Mouse (Mus musculus) layer of hippocampus, adult 18-20 months (tissue): ENCODE measurements around the gene Adarb2. TPM values are rescaled to one million over a fixed set of nuclear protein-coding genes. Genes with fewer than 3 reads are reported as not detected.

Source experiments
- DNase-seq, 2 experiments: peaks; one replicate each; pipeline ENCODE4 v3.0.0; 2022; ENCODE audit warnings: low spot score in 2 of 2
- total RNA-seq, 2 experiments: library from RNA; stranded (reverse); gene quantifications; 2 replicates each; pipeline ENCODE4 v1.2.3; 2021

The Adarb2 gene
- total RNA-seq, 2 experiments from 2014 or later: 34.3 to 40.1 TPM

DNA sequence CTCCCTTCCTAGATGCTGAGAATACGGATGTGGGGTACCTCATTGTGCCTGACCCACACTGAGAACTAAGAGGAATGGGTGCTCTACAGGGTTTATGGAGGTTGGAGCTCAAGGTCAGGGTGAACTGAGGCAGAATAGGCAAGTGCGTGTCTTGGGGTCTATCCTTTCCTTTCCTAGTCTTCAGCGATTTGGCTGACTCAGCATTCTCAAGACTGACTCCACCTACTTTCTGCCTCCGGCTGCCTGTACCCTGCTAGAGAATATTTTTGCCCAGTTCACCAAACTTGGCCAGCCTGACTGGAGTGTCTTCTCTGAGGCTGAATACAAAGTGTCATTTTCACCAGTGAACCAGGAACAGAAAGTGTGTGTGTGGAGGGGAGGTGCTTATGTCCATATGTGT lies 163.4 kb downstream of the Adarb2 start:
- DNase-seq: no peak

DNA sequence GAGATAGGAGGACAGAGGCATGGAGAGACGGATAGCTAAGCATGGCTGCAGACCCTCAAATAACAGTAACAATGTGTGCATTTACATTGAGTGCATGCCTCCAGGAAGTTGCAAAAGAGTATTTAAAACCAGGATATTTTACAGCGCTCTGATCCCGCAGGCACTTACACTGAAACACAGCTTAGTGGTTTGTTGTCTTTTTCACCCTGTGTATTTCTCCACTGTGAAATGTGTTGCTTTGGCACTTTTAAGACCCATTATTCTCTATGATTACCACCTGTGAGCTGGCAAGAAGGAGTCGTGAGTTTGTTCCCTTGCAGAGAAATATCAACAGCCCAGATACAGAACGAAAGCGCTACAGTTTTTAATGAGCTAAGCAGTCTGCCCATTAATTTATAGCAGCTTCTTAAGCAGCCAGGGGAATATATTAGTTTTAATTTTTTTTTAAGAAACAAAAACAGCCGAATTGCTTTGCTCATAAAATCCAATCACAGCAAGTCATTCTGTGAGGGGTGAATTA lies 167.3 kb downstream of the Adarb2 start:
- DNase-seq: no peak

DNA sequence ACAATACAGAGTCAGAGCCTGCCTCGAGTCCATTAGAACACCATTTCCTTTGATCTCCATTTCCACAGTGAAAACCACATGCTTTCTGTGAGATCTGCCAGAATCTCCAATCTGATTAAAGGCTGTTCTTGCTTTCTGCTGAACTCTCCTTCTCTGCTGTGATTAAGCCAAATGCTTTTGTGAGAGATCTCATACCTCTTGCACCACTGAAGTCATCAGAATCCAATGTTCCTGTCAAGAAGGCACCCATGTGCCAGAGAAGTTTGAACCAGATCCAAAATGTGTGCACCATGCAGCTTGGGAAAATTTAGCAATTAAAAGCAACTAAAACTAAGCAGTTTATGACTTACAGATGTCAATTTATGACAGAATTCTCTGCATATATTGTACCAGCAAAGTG lies 185.9 kb downstream of the Adarb2 start:
- peak; percentile 48 to 80 for DNase-seq

DNA sequence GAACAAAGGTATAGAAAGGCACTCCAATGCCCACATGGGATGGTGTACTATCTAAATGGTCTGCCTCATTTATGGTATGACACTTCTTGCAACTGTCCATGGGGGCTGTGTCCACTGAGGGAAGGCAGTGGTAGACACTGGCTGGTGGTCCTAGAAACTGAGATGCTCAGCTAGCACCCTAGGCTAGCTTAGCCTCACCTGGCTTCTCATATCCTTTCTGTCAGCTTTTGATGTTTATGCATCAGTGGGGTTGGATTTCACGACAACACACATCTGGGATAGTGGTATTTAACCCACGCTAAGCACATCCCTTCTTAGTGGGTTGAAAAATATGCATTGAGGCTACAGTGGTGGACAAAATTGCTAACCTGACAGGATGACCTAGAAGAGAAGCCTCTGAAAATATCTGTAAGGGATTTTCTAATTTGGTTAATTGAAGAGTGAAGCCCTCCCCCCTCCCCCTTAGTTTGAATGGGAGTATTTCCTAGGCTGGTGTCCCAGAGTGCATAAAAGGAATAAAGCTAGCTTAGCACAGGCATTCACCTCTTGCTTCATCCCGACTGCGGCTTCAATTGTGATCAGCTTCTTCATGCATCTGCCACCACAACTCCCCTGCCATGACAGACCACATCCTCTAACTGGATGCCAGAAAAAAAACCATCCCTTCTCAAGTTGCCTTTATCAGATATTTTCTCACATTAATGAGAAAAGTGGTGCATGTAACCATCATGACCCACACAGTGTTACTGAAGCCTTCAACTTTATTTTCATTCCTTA lies 197.8 kb downstream of the Adarb2 start:
- no peak for DNase-seq

DNA sequence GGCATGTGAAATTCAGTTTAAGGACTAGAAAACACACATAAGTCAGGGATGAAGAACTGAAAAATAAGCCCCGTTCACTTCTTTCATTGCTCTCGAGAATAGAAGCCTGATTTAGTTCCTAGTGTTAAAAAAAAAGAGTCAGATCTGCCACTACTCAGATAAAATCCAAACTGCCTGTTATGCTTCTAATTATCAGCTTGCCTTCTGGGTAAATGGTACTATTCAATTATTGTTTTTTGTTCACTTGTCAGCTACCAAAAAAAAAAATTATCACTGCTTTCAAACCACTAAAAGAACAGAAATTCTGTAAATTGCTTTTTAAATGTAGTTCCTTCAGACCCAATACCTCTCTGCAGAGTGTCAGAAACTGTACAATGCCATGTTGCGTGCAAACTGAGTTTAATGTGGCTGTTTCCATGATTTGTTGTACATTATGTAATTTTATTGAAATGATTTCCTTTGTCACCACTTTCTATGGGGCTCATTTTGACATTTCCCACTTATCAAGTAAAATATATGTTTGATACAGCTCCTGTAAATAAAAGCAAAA lies 199.7 kb downstream of the Adarb2 start:
- DNase-seq: no peak

DNA sequence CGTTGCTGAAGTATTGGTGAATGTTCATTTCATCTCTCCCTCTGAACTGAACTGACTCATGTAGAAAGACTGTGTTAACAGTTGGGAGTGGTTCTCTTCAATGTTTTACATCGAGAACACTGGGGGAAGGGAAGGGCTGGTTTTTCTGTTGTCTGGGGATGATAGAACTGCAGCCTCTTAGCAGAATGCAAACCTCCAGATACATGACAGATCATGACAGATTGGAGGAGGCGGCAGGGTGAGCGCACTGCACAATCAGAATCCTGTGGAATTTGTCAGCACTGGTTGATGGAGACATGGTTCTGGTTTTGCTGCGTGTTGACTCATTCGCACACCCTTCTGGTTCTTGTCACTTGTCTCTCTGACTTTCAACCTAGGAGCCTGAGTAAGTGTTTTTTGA lies 203.4 kb downstream of the Adarb2 start:
- peak; percentile 89 to 94 for DNase-seq

DNA sequence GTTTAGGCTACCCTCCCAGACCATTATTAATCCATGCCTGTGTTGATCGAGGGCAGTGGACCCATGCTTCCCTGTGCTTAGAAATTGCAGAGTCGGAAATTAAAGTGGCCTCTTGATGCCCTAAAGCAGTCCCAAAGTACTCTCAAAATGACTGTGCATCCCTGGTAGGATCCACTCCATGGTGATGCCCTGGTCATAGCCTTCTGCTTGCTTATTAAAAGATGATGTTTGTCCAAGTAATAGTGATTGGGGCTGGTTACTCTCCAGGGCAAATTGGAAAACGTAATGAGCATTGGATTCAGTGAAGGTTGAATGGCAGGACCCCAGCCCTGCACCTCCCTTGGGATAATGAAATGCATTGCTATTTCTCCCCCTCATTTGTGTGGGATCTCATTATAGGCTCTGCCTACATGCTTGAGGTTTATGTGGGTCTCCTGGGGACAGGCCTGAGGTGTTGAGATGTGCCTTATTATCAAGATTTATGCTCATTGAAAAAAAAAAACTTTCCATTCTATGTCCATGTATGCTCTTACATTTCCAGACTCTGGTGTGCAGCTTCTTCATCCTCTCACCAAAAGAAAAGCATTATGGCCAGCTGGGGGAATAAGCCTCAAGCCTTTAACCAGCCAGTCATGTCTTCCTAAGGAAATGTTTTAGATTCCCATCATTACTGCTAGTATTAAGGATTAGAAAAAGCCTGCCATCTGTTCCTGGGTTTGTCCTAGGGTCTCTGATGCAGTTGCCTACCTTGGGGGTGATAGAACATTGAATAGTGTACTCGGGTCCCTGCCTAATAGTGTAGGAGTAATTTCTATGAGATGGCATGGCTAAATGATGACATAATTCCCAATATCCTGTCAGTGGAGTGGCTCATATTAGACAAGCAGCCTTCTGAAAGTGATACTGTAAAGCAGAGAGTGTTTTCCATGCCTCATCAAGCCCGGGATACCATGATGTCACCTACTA lies 208.0 kb downstream of the Adarb2 start:
- DNase-seq: no peak

DNA sequence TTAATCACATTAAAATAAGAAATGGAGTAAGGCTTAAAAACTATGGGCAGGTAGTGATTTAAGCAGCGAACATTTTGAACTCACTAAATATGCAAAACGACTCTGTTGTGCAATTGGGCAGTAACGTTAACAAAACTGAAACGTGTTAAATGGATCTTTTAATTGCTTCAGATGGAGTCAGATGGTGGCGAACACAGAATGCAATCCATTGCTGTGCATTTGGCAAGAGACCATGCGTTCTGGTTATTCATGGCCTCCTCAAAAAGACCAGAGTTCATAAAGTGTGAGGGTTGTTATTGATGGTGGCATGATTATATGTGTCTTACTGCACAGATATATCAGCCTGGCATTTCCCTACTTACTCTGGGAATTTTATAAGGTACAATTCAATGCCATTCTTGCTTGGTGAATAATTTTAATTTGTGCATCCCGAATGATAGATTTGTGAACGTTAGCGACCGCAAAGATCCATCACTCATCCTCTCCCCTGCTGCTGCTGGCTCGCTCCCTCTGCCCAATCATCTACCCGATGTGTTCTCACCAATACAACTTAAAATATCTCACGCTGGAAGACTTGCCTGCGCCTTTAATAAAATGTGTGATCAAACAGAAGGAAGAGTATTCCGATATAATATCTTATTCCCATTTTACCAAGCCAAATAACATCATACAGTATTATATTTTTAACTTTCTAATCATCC lies 221.5 kb downstream of the Adarb2 start:
- DNase-seq: peak in 1 of 2 experiments; percentile 33

DNA sequence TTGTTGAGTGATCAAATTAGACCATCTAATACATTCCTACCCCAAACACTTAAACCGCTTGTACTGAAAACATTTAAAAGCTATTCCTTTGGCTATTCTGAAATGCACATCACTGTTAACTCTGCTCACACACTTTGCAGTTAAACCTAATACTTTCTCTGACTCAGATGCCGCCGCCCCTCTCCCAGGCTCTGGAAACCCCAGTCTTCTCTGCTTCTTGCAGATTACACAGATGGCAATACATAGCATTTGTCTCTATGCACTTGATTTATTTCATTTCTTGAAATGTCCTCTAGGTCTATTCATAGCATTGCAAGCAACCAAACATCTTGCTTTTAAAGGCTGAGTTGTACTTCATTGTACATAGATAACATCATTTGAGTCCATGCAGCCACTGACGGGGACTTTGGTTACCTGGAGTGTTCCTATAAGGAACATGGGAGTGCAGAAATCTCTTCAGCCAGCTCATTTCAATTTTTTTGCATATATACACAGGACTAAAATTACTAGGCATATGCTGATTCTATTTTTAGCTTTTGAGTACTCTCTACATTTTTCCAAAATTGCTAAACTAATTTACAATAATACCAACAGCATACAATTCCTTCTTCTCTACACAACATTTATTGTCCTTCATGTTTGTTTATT lies 236.6 kb downstream of the Adarb2 start:
- peak in 1 of 2 experiments; percentile 34 for DNase-seq

DNA sequence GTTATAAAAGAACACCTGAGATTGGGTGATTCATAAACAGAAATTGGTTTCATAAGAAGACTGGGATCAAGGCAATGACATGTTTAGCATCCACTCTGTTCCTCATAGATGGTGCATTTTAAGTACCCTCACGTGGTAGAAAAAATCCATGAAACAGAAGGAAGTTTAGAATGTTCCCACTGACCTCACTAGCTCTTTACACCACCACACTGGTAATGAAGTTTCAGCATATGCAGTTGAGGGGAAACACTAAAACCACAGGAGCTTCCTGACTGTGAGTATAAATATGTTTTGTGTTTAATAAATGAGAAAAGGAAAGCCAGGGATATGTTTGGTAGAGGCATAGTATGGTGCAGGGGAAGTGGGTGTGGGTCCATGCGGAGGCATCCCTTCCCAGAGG lies 242.7 kb downstream of the Adarb2 start:
- no peak for DNase-seq

DNA sequence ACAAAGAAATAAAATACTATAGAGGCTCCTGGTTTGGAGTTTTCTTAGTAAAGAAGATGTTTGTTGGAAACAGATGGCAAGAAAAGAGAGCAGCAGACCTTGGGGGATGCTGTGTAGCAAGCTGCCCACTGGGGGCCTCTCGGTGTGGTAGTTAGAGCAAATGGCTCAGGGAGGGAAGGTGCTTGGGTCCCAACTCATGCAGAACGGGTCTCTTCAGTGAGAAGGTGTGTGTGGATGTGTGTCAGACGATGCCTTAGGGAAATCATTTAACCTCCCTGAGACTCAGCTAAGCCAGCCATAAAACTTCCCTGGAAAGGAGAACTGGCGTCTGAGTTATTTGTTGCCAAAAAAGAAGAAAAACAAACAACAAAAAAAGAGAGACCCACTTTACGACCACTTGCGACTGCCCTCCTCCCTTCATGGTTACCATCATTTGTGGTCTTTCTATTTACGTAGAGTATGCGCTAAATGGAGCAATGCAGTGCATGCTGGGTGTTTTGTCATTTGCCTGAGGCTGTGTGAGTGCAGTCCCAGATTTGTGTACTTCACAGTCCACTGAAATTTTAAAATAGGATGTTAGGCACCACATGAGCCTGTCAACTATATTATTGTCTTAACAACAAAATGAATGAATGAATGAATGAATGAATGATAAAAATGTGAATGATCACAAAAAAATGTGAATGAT lies 245.7 kb downstream of the Adarb2 start:
- DNase-seq: no peak

DNA sequence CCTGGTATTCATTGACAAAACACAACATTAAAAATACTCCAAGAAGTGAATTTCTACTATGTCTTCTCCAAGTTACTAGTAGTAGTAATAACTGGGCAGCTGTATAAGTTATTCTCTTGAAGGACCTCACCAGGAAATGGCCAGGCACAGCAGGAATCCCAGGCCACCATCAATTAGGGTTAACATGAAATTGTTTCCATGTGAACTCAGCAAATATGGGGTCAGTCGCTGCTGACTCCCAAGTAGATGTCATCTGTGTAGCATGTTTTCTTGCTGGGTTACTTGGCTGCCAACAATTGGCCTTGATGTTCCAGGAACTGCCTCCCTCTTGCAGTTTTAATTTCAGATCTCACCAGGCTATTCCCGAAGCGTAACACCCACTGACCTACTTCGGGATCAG lies 248.9 kb downstream of the Adarb2 start:
- DNase-seq: no peak

DNA sequence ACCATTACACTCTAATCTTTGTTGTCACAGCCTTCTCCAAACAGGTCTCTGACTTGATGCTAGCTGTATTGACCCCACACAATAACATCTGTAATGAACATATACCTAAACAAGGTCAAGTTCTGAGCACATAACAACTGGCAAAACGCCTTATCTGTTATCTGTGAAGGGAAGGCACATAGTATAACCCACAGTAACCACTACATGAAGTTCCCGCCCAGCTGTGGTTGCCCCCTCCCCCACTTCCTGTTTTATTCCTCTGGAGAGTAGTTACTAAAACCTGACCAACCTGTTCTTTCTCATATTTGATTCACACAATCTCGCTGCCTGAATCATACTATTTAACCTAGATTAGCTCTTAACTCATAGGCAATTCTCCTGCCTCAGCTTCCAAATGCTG lies 254.2 kb downstream of the Adarb2 start:
- no peak for DNase-seq

DNA sequence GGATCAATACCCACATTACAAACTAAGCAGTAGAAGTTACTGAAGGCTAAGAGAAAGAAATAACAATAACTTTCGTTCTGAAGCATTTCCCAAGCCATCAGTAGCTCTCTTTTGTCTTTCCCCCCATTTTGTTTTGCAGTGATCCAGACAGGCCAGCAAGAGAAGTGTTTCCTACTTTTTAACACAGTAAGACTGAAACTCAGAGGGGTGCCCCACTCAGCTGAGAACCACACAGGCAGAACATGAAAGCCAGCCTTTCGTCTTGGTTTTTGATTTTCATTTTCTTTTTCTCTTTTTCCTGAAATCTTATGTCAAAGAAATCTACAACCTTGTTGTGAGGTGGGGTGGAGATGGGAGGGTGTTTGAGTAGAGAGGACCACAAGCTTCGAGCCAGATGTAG lies 255.2 kb downstream of the Adarb2 start:
- no peak for DNase-seq

DNA sequence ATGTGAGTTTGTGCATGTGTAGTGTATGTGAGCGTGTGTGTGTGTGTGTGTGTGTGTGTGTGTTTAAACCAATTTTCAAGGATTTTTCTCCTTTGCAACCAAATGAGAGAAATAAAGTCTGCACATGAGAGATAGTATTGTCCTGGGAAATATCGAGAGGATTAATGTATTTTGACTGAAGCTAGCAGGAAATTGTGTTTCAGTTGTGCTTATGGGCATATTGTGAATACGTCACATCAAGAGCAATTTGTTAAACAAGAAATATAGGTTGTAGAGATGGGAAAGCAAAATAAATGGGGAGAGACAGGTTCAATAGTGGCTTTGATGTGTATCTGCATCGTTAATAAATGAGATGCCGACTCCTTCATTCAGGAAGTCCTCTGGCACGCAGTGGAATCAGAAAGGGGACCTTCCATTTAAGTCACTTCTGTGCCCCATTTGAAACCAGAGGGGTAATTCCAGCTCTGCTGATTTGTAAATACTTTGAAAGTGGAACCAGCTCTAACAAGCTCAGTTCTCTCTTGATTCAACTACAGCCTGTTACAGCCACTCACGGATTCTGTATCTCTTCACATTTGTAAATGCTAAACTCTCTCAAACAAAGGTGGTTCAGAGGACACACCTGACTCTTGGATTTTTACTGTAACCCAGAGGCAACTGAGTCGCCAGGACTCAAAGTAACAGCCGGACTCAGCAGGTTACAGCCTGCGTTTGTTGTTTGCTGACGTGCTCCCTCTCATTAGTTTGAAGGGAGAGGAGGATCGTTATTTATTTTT lies 265.1 kb downstream of the Adarb2 start:
- DNase-seq: no peak

DNA sequence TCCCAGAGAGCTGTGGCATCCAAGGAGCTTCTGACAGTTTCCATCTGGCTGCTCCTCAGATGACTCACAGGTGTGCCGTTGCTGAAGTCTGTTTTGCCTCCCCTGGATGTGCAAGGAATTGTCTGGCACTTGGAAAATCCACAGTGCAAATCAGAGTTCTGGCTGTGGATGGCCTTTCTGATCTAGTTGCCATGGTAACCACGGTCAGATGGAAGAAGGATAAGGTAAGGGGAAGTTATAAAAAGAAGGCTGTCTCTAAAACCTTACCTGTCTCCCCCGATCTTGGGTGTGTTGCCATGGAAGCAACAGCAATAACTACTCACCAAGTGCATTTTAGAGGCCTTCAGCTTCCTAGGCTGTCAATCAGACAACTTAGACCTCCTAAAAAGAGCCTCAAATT lies 273.6 kb downstream of the Adarb2 start:
- DNase-seq: no peak

DNA sequence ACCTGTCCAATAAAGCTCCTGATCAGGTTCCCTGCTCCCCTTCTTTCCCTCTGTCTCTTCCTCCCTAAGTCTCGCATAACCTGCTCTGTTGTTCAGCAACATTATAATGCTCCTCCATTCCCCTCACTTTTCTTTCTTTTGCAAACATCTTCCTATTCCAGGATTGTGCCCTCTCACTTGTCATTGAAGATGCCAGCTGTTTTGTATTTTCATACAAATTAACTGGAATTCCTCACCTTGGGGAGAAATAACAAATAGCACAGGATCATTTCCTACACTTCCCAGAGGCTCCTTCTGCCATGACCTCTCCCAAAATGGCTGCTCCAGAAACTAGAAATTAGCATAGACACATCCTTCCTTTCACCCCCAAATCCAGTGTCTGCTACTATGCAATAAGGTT lies 276.1 kb downstream of the Adarb2 start:
- no peak for DNase-seq

DNA sequence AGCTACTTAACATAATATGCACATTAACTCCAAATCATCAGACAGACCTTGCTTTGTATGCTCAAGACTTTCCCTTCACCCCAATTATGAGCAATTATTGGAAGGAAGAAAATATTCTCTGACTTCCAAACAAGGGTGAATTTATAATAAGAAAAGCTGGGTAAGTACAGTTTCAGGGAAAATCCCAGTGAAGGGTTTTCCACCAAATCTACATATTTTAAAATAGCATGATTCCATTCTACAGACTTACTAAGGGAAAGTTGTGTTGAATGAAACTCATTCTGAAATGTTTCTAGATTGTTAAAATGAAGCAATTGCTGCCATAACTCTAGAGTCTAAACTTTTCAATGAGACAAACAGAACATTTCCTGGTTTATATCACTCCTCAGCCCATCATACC lies 277.3 kb downstream of the Adarb2 start:
- no peak for DNase-seq

DNA sequence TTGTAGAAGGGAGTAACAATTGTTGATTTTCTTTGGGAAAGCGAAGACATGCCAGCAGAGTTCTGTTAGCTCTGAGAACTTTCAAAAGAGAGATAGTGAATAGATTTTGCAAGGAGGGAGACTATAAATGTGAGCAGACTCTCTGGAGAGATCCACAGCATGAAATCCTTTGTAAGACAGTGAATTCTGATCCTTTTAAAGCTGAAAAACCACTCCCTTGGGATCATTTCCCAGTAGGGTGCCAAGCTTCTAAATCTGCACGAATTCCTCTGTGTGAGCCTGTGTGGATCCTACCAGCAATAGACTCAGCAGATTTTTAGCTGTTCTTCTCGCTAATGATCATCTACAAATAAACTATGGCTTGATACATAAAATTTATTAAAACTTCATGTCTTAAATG lies 278.7 kb downstream of the Adarb2 start:
- DNase-seq: no peak
